Mouse (Mus musculus) lung, postnatal 0 days (tissue): Measurements from ENCODE around the gene Rab36.

Source experiments
- CTCF ChIP-seq: IDR thresholded peaks from 2 replicates; pipeline ENCODE4 v1.5.1; 2016; ENCODE audit warnings: antibody characterized with exemption, mild to moderate bottlenecking
- EP300 ChIP-seq: IDR thresholded peaks from 2 replicates; pipeline ENCODE4 v1.6.1; 2016; ENCODE audit warnings: antibody characterized with exemption, mild to moderate bottlenecking, control low read depth

DNA sequence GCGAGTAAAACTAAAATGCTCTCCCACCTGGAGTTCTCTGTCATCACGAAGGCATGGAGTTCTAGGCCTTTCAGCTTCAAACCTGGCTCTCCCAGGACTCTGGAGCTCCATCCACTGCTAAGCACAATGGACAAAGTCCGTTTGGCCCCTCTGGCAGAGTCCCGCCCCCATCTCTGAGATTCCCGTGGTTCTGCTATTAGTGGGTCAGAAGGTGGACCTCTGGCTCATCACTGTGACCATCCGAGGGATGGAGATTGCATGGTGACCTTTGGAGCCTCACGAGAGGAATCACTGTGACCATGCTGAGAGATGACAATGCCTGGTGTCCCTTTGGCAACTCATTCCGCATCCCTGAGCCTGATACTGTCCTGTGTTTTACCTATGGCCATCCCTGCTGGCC is 16.0 kb downstream of the Rab36 start:
- TF ChIP-seq CTCF (no peak), EP300 (no peak)
